Mouse (Mus musculus) CH12.LX (cell line): ENCODE results near the gene Plvap. TPM values are rescaled to one million over a fixed set of nuclear protein-coding genes. Genes with fewer than 3 reads are reported as not detected.

ENCODE experiments used
- DNase-seq: peaks from one replicate; pipeline ENCODE4 v3.0.0-alpha.2; 2013; ENCODE audit errors: extremely low read depth
- H3K27ac ChIP-seq: 2 replicates; pipeline ENCODE4 v1.5.1; 2012; ENCODE audit warnings: low read depth, mild to moderate bottlenecking, control low read depth, moderate library complexity; ENCODE audit not compliant: insufficient read depth
- H3K27me3 ChIP-seq: replicated peaks from 2 replicates; pipeline ENCODE3; 2012; ENCODE audit warnings: inconsistent platforms
- H3K36me3 ChIP-seq, 2 experiments: replicated peaks in 1 of 2; 2 replicates each; pipeline versions ENCODE3 to v1.6.1; 2012; ENCODE audit warnings: inconsistent platforms in 1 of 2, low read length in 1 of 2, mild to moderate bottlenecking in 1 of 2, mixed read lengths in 1 of 2, moderate library complexity in 1 of 2; ENCODE audit not compliant: control insufficient read depth in 1 of 2, insufficient read depth in 1 of 2
- H3K4me1 ChIP-seq, 2 experiments: 2 replicates each; pipeline ENCODE4 v1.6.1; 2012; ENCODE audit warnings: inconsistent platforms in 1 of 2, moderate library complexity in 1 of 2; ENCODE audit not compliant: insufficient read depth in 2 of 2, control insufficient read depth in 1 of 2
- H3K4me2 ChIP-seq: 2 replicates; pipeline ENCODE4 v1.6.1; 2012; ENCODE audit warnings: low read depth, mild to moderate bottlenecking, control low read depth; ENCODE audit not compliant: poor library complexity, insufficient read depth, severe bottlenecking
- H3K4me3 ChIP-seq, 3 experiments: fragments of 150-350 bp in 1 of 3; sonication (generic) in 1 of 3; replicated peaks in 1 of 3; 2 replicates each; pipeline versions ENCODE3 to v1.5.1; 2011 to 2012; ENCODE audit warnings: low read depth in 2 of 3, low read length in 2 of 3, mild to moderate bottlenecking in 2 of 3, moderate library complexity in 2 of 3, control low read depth in 1 of 3, improper control_type of control experiment in 1 of 3, inconsistent platforms in 1 of 3, mixed read lengths in 1 of 3; ENCODE audit not compliant: poor library complexity in 1 of 3
- H3K79me2 ChIP-seq: replicated peaks from 2 replicates; pipeline ENCODE4 v1.6.1; 2012; ENCODE audit warnings: mild to moderate bottlenecking, moderate library complexity; ENCODE audit not compliant: control insufficient read depth, poor library complexity, insufficient read depth, severe bottlenecking; ENCODE audit errors: extremely low read depth
- H3K9ac ChIP-seq: 2 replicates; pipeline ENCODE4 v1.6.1; 2012; ENCODE audit warnings: low read depth, mild to moderate bottlenecking, control low read depth, moderate library complexity; ENCODE audit not compliant: insufficient read depth
- H3K9me3 ChIP-seq: replicated peaks from 2 replicates; pipeline ENCODE3; 2012; ENCODE audit warnings: low read length, inconsistent platforms, mixed read lengths
- CTCF ChIP-seq, 2 experiments: IDR thresholded peaks in 1 of 2; conservative IDR thresholded peaks in 1 of 2; 2 replicates each; pipeline ENCODE4 v1.5.1; 2011 to 2012; ENCODE audit warnings: low read depth in 2 of 2, low read length in 2 of 2, improper control_type of control experiment in 1 of 2, inconsistent platforms in 1 of 2, mild to moderate bottlenecking in 1 of 2, moderate library complexity in 1 of 2
- ELF1 ChIP-seq: IDR thresholded peaks from 2 replicates; pipeline ENCODE4 v1.6.1; 2014; ENCODE audit warnings: low read depth, mild to moderate bottlenecking, inconsistent platforms, low read length, improper control_type of control experiment
- EP300 ChIP-seq: IDR thresholded peaks from 2 replicates; pipeline ENCODE4 v1.6.1; 2011; ENCODE audit warnings: low read length, improper control_type of control experiment
- HCFC1 ChIP-seq: IDR thresholded peaks from 2 replicates; pipeline ENCODE4 v1.6.1; 2012; ENCODE audit warnings: low read depth, mild to moderate bottlenecking, inconsistent platforms, low read length, improper control_type of control experiment
- JUN ChIP-seq: IDR thresholded peaks from 2 replicates; pipeline ENCODE4 v1.6.1; 2011; ENCODE audit warnings: low read depth, mild to moderate bottlenecking, low read length, improper control_type of control experiment, moderate library complexity; ENCODE audit not compliant: insufficient read depth
- JUND ChIP-seq: conservative IDR thresholded peaks from 2 replicates; pipeline ENCODE4 v1.6.1; 2011; ENCODE audit warnings: low read depth, low read length, improper control_type of control experiment
- MAX ChIP-seq: IDR thresholded peaks from 2 replicates; pipeline ENCODE4 v1.6.1; 2011; ENCODE audit warnings: low read length, improper control_type of control experiment
- MAZ ChIP-seq: IDR thresholded peaks from 2 replicates; pipeline ENCODE4 v1.6.1; 2012; ENCODE audit warnings: low read depth, mild to moderate bottlenecking, inconsistent platforms, low read length, improper control_type of control experiment, moderate library complexity
- MXI1 ChIP-seq: IDR thresholded peaks from 2 replicates; pipeline ENCODE4 v1.6.1; 2011; ENCODE audit warnings: mild to moderate bottlenecking, low read depth, low read length, improper control_type of control experiment
- PAX5 ChIP-seq: IDR thresholded peaks from 2 replicates; pipeline ENCODE4 v1.6.1; 2012; ENCODE audit warnings: low read length, inconsistent platforms, mixed read lengths
- POLR2A ChIP-seq: IDR thresholded peaks from 2 replicates; pipeline ENCODE4 v1.6.1; 2011; ENCODE audit warnings: low read depth, mild to moderate bottlenecking, improper control_type of control experiment, low read length
- RCOR1 ChIP-seq: conservative IDR thresholded peaks from 2 replicates; pipeline ENCODE4 v1.6.1; 2012; ENCODE audit warnings: low read depth, mild to moderate bottlenecking, inconsistent platforms, low read length, improper control_type of control experiment
- SIN3A ChIP-seq: IDR thresholded peaks from 2 replicates; pipeline ENCODE4 v1.6.1; 2012; ENCODE audit warnings: low read length, improper control_type of control experiment, inconsistent platforms
- SMC3 ChIP-seq: IDR thresholded peaks from 2 replicates; pipeline ENCODE4 v1.6.1; 2011; ENCODE audit warnings: low read depth, low read length, improper control_type of control experiment
- TBP ChIP-seq: conservative IDR thresholded peaks from 2 replicates; pipeline ENCODE4 v1.6.1; 2011; ENCODE audit warnings: low read depth, low read length, improper control_type of control experiment
- USF1 ChIP-seq: IDR thresholded peaks from 2 replicates; pipeline ENCODE4 v1.6.1; 2014; ENCODE audit warnings: low read depth, mild to moderate bottlenecking, inconsistent platforms, low read length, improper control_type of control experiment
- ZC3H11A ChIP-seq: IDR thresholded peaks from 2 replicates; pipeline ENCODE4 v1.6.1; 2012; ENCODE audit warnings: low read depth, mild to moderate bottlenecking, inconsistent platforms, low read length, improper control_type of control experiment
- ZMIZ1 ChIP-seq: IDR thresholded peaks from 2 replicates; pipeline ENCODE4 v1.6.1; 2012; ENCODE audit warnings: low read depth, mild to moderate bottlenecking, inconsistent platforms, low read length, improper control_type of control experiment
- ZNF384 ChIP-seq: IDR thresholded peaks from 2 replicates; pipeline ENCODE4 v1.6.1; 2012; ENCODE audit warnings: low read depth, low read length, improper control_type of control experiment, inconsistent platforms
- dilution Hi-C: fragments of 300-500 bp; cut with MboI; formaldehyde crosslinking; loops from 2 replicates; pipeline ENCODE4 v1.14.3; 2020; ENCODE audit warnings: low sequenced_read_pairs; ENCODE audit not compliant: extremely low pct_unique_long_range_greater_than_20kb, extremely low pct_ligation_motif_present
- in situ Hi-C: fragments of 300-500 bp; cut with MboI; formaldehyde crosslinking; loops from 3 replicates; pipeline ENCODE4 v1.14.3; 2019; ENCODE audit warnings: low sequenced_read_pairs, low pct_ligation_motif_present, low pct_unique_long_range_greater_than_20kb, mixed read lengths
- polyA plus RNA-seq: library from polyadenylated mRNA; unstranded; fragments of >175 nt; gene quantifications from 2 replicates; pipeline ENCODE4 v1.2.1, GENCODE M21; 2012; ENCODE audit warnings: low read depth; ENCODE audit not compliant: insufficient read length
- total RNA-seq, 2 experiments: library from RNA; depleted of rRNA; stranded (reverse); fragments of 300-350 nt in 1 of 2; fragments of >200 nt in 1 of 2; gene quantifications; 2 replicates each; pipeline ENCODE4 v1.2.3; 2012 to 2014

Plvap gene
- total and polyA plus RNA-seq, 3 experiments: 0.04 to 0.27 TPM; not detected in 1

DNA sequence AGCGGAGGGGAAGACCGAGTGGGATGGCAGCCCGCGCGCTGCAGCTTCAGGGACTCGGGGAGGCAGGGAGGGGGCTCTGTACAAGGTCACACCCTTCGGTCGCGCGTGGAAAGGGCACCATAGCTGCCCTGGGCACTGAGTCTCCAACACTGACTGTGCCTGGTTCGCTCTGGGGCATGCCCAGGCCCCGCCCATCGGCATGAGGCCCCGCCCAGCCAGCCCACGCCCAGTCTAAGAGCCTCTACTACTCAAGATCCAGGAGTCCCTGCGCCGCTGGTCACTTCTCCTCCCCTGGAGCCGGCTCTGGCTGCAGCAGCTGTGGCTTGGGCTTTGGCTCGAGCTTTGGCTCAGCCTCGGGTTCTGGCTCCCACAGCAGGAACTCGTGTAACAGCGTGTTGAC lies 54.6 kb downstream of the Plvap start:
- no peak for DNase-seq
- H3K27me3 ChIP-seq: no peaks in the 10 kb centered on the region
- peaks cover 8% of the 10 kb centered on the region for H3K9me3 ChIP-seq
- no peaks in the 10 kb centered on the region for H3K79me2 ChIP-seq
- H3K4me2 ChIP-seq: no peak overlapping the region
- no peak overlapping the region for H3K27ac ChIP-seq
- in situ Hi-C loops: no loop called here
- no peak overlapping the region for H3K4me3 ChIP-seq
- no peak overlapping the region for H3K9ac ChIP-seq
- H3K36me3 ChIP-seq: peaks cover 14 to 31% of the 10 kb centered on the region in 2 experiments
- dilution Hi-C loops: no loop called here
- TF ChIP-seq SIN3A: no peak
- TF ChIP-seq CTCF (conservative IDR thresholded peaks at IDR 0.05 in 1 of 2, IDR thresholded peaks at IDR 0.05 in 1 of 2; ENCODE audit: low read depth in 2 of 2, low read length in 2 of 2): no peak
- no peak for TF ChIP-seq EP300
- no peak for TF ChIP-seq PAX5
- TF ChIP-seq RCOR1: no peak
- no peak for TF ChIP-seq TBP
- no peak for TF ChIP-seq ZMIZ1
- no peak for TF ChIP-seq ZC3H11A
- no peak for TF ChIP-seq MXI1
- TF ChIP-seq ZNF384: no peak
- no peak for TF ChIP-seq USF1
- TF ChIP-seq MAX: no peak
- no peak for TF ChIP-seq JUND
- no peak for TF ChIP-seq MAZ
- TF ChIP-seq JUN: no peak
- TF ChIP-seq POLR2A: no peak
- TF ChIP-seq ELF1: no peak
- no peak for TF ChIP-seq SMC3
- H3K4me1 ChIP-seq: peaks cover 12 to 37% of the 10 kb centered on the region in 2 experiments

DNA sequence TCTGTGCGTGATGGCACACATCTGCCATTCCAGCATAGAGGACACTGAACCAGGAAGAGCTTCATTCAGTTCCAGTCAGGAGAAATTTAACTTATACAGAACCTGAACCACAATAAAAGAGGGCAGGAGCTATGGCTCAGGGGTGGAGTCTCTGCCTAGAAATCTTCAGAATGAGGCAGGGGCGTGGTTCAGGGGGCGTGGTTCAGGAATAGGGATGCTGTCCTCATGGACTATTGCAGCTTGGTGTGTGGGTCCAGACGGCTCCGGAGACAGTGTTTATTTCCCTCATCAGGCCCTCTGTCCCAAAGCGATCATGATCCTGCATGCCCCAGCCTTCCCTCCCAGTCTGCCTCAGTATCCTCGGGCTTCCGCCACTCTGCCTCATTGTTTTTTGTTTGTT lies 56.9 kb downstream of the Plvap start:
- Histone ChIP-seq H3K9me3 (peaks cover 7% of the 10 kb centered on the region), H3K27me3 (no peaks in the 10 kb centered on the region), H3K4me3 (no peak overlapping the region), H3K36me3 (peaks cover 4 to 18% of the 10 kb centered on the region in 2 experiments), H3K79me2 (no peaks in the 10 kb centered on the region), H3K9ac (no peak overlapping the region), H3K4me1 (peaks cover 12 to 45% of the 10 kb centered on the region in 2 experiments), H3K4me2 (no peak overlapping the region), H3K27ac (no peak overlapping the region)
- dilution Hi-C loops (no loop called here), in situ Hi-C loops (no loop called here)
- TF ChIP-seq HCFC1: no peak
- no peak for DNase-seq
